Mouse (Mus musculus): Measurements from ENCODE around the gene Prkg1. TPM values are rescaled to one million over a fixed set of nuclear protein-coding genes. Genes with fewer than 3 reads are reported as not detected.
A peak's percentile ranks its signal among the peaks of the same experiment; 100 is the strongest.

Prkg1 gene
- polyA plus RNA-seq, 1 experiment from 2014 or later: 5.7 TPM

DNA sequence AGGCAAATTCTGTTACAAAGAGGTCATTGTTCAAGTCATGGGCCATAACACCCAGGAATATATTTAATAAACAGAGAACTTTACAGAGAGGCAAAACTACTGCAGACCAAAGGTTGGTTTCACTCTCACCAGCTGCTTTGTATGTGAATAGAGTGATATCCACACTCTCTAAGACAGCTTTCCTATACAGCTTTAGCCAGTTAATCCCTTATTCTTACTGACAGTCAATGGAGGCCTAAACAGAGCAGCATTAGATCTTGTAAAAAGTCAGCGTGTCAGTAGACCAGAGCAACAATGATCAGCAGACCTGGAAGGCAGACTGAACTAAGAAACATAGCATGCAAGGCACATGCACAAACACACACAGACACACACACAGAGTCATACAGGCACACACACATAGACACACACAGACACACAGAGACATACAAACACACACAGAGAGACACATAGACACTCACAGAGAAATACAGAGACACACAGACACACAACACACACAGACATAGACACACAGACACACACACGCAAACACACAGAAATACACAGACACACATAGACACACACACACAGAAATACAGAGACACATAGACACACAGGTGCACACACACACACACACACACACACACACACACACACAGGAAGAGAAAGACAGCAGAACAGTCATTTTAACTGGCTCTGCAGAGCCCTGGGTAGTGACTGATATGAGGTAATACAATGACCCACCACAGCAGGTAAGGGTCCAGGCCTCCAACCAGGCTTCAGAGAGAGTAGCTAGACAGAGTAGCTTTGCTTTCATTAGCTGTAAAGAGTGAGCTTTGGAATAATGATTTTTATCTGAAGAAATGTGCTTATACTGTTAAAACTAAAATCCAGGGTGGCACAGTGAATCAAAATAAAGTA is 723.6 kb downstream of the Prkg1 start:
- Histone ChIP-seq H3K9ac (replicated peaks) (no peak overlapping the region), H3K9me3 (no peaks in the 10 kb centered on the region), H3K36me3 (no peaks in the 10 kb centered on the region), H3K4me2 (no peak overlapping the region), H3K27ac (no peak overlapping the region), H3K4me1 (replicated peaks) (no peaks in the 10 kb centered on the region), H3K27me3 (no peaks in the 10 kb centered on the region), H3K4me3 (replicated peaks) (no peak overlapping the region)
- no peak for ATAC-seq (ENCODE audit: insufficient number of reproducible peaks, insufficient read depth, low FRiP score, low TSS enrichment, low read depth)
- WGBS: 89% methylated on average over 2 of the region's 2 CpGs

DNA sequence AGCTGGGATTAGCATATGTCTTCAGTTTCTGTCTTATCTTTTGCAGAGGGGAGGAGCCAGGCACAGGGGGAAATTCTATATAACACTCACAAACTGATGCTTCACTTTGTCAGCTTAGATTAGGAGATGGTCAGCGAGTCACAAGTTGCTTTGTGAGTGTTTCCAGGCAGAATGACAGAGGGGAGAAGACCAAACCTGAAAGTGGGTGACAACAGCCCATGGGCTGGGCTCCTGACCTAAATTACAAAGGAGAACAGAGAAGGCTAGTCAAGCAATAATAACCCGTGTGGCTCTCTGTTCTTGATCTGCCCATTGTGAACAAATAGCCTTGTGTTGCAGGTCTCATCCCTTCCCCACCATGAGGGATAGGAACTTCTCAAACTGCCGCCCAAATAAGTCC is 725.9 kb downstream of the Prkg1 start:
- H3K9ac ChIP-seq (replicated peaks): no peak overlapping the region
- WGBS: 81% methylated on average over 3 of the region's 3 CpGs

DNA sequence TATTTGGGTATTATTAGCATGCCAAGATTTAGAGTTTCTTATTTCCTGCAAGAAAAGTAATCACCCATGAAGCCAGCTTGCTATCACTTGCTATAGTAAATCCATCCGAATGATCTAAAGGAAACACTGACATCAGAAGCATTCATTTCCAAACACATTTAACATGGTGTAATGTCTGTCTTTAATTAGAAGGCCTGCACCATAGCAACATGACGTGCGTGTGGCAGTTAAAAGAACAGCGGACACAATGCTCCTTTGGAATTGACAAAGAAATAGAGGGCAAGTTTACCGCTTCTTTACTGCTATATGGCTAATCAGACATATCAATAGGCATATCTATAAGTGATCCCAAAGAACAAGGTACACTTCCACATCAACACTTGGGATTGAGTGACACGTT is 733.2 kb downstream of the Prkg1 start:
- Histone ChIP-seq H3K36me3 (no peaks in the 10 kb centered on the region), H3K4me3 (replicated peaks) (no peak overlapping the region), H3K27me3 (no peaks in the 10 kb centered on the region), H3K9me3 (no peaks in the 10 kb centered on the region), H3K4me2 (no peak overlapping the region), H3K9ac (replicated peaks) (no peak overlapping the region), H3K27ac (no peak overlapping the region), H3K4me1 (replicated peaks) (no peaks in the 10 kb centered on the region)
- 41% methylated on average over 6 of the region's 6 CpGs for WGBS
- ATAC-seq (ENCODE audit: insufficient number of reproducible peaks, insufficient read depth, low FRiP score, low TSS enrichment, low read depth): no peak

More for the DNA sequence above, 725.9 kb downstream of the Prkg1 start:
- no peaks in the 10 kb centered on the region for H3K9me3 ChIP-seq
- H3K27me3 ChIP-seq: no peaks in the 10 kb centered on the region
- no peaks in the 10 kb centered on the region for H3K4me1 ChIP-seq (replicated peaks)
- no peak overlapping the region for H3K4me3 ChIP-seq (replicated peaks)
- H3K4me2 ChIP-seq: no peak overlapping the region
- no peak for ATAC-seq (ENCODE audit: insufficient number of reproducible peaks, insufficient read depth, low FRiP score, low TSS enrichment, low read depth)
- no peak overlapping the region for H3K27ac ChIP-seq
- H3K36me3 ChIP-seq: no peaks in the 10 kb centered on the region

DNA sequence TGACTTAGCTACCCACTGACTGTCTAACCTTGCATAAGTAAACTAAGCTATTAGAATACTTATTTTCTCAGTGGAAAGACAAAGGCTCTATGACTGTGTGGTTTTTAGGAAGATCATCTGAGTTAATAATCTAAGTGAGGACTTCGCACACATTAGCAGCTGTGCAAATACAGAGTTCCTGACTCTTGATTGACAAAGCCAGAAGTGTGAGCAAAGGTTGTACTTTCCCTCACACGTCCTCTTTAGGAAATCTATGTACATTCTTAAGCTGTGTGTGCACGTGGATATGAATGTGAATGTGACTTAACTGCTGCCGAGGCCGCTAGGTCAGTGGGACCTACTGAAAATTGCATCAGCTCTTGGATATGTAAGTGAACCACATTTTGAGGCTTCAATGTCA is 738.0 kb downstream of the Prkg1 start:
- Histone ChIP-seq H3K4me2 (no peak overlapping the region), H3K9ac (replicated peaks) (no peak overlapping the region), H3K27me3 (no peaks in the 10 kb centered on the region), H3K36me3 (no peaks in the 10 kb centered on the region), H3K4me3 (replicated peaks) (no peak overlapping the region), H3K27ac (no peak overlapping the region), H3K4me1 (replicated peaks) (no peaks in the 10 kb centered on the region), H3K9me3 (no peaks in the 10 kb centered on the region)
- no peak for ATAC-seq (ENCODE audit: insufficient number of reproducible peaks, insufficient read depth, low FRiP score, low TSS enrichment, low read depth)
- 90% methylated on average over 5 of the region's 5 CpGs for WGBS

DNA sequence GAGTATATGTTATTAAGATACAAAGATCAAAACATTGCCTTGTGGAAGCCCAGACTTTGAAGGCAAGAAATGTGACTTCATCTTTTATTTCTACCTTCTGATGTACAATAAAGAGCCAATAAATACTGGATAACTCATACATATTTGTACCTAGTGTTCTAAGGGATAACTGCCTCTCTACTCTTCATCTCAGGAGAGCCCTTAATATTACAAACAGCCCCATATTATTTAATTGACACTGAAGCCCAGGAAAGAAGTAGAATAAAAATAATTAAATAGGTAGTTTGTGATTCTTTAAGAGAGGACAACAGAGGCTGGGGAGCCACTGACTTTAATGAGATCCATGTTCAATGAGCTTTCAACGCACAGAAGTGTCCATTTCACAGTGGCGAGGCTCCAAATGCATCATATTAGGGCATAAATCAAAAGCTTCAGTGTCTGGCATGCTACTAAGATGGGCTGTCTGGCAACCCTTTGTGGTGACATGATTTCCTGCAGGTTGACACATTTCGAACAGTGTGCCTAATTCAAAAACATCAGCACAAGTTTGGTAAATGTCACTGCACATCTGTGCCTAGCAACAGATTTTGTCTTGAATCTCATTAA is 753.2 kb downstream of the Prkg1 start:
- ATAC-seq (ENCODE audit: insufficient number of reproducible peaks, insufficient read depth, low FRiP score, low TSS enrichment, low read depth): no peak
- Histone ChIP-seq H3K4me3 (replicated peaks) (no peak overlapping the region), H3K36me3 (no peaks in the 10 kb centered on the region), H3K4me1 (replicated peaks) (no peaks in the 10 kb centered on the region), H3K9ac (replicated peaks) (no peak overlapping the region), H3K4me2 (no peak overlapping the region), H3K27me3 (no peaks in the 10 kb centered on the region), H3K27ac (no peak overlapping the region), H3K9me3 (no peaks in the 10 kb centered on the region)
- WGBS: 72% methylated on average over 3 of the region's 3 CpGs

DNA sequence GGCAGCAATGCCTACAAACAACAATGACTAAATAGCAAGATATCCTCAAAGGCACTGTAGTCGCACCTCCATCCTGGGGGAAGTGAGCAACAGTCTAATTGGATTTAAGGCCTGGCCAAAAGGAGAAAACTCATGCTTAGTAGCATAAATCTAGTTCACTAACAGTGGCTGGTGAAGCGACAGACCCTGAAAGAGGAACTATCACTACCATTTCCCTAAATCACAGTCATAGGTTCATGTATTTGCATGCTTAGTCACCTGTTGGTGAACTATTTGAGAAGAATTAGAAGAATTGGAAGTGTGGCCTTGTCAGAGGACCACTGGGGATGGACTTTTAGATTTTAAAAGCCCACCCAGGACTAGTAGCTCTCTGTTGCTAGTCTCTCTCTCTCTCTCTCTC is 766.3 kb downstream of the Prkg1 start:
- no peak for ATAC-seq (ENCODE audit: insufficient number of reproducible peaks, insufficient read depth, low FRiP score, low TSS enrichment, low read depth)
- WGBS: 89% methylated on average over 2 of the region's 2 CpGs
- Histone ChIP-seq H3K27me3 (no peaks in the 10 kb centered on the region), H3K9me3 (no peaks in the 10 kb centered on the region), H3K4me2 (no peak overlapping the region), H3K4me3 (replicated peaks) (no peak overlapping the region), H3K9ac (replicated peaks) (no peak overlapping the region), H3K4me1 (replicated peaks) (no peaks in the 10 kb centered on the region), H3K27ac (no peak overlapping the region), H3K36me3 (no peaks in the 10 kb centered on the region)

DNA sequence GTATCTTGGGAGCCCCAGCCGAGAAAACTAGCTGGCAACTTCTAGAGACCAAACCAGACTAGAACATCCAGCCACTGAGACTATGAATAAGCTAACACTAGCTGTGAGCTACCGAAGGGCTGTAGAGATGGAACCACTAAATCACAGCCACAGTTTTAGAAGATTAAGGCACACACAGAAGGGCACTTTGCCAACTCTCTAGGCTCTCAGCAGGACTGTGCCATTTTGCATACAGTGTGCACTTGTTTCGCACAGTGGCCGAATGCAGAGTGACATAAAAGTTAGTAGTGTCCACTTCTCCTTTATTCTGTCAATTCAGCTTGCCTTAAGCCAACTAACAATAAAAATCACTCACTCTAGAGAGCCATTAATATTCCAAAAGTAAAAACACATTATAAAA is 774.4 kb downstream of the Prkg1 start:
- no peaks in the 10 kb centered on the region for H3K9me3 ChIP-seq
- H3K27ac ChIP-seq: no peak overlapping the region
- H3K27me3 ChIP-seq: no peaks in the 10 kb centered on the region
- H3K4me3 ChIP-seq (replicated peaks): no peak overlapping the region
- no peaks in the 10 kb centered on the region for H3K4me1 ChIP-seq (replicated peaks)
- ATAC-seq (ENCODE audit: insufficient number of reproducible peaks, insufficient read depth, low FRiP score, low TSS enrichment, low read depth): no peak
- no peak overlapping the region for H3K9ac ChIP-seq (replicated peaks)
- H3K36me3 ChIP-seq: no peaks in the 10 kb centered on the region
- WGBS: 68% methylated on average over 4 of the region's 4 CpGs
- no peak overlapping the region for H3K4me2 ChIP-seq

DNA sequence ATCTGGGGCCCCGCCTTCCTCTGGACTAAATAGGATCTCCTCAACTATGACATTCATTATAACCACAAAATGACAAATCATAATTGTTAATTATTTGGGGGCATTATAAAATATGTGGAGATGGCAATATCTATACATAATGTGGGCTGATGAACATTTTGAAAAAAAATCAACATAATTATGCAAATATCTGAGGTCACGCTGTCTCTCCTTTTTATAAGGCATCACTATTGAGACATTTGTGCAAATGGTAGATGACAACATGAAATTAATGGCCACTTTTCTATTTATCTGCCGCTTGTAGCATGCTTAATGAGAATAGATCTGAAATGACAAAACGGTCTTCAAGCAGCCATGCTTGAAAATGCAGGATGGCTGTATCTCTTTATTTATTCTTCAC is 782.4 kb downstream of the Prkg1 start:
- 89% methylated on average over 4 of the region's 4 CpGs for WGBS
- no peak overlapping the region for H3K27ac ChIP-seq
- H3K27me3 ChIP-seq: no peaks in the 10 kb centered on the region

DNA sequence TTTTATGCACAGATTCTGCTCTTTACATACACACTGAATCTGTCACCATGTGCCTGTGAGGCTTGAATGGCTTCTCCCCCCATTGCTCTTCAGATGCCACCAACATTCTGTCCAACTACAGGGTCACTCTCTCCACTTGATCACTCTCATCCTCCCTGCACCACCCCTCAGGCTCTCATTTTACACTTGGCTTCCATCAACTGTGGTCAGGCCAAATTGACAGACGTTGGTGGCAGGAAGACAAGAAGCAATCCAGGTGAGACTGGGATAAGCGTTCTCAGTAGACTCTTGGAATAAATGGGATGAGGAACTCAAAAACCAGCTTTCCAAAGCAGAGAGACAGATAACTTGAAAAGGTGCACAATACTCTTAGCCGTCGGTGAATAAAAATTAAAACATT is 786.7 kb downstream of the Prkg1 start:
- no peak overlapping the region for H3K4me2 ChIP-seq
- no peaks in the 10 kb centered on the region for H3K4me1 ChIP-seq (replicated peaks)
- no peak for ATAC-seq (ENCODE audit: insufficient number of reproducible peaks, insufficient read depth, low FRiP score, low TSS enrichment, low read depth)
- no peak overlapping the region for H3K27ac ChIP-seq
- no peak overlapping the region for H3K4me3 ChIP-seq (replicated peaks)
- H3K36me3 ChIP-seq: no peaks in the 10 kb centered on the region
- no peaks in the 10 kb centered on the region for H3K27me3 ChIP-seq
- no peak overlapping the region for H3K9ac ChIP-seq (replicated peaks)
- 82% methylated on average over 4 of the region's 4 CpGs for WGBS
- H3K9me3 ChIP-seq: no peaks in the 10 kb centered on the region

More for the DNA sequence above, 782.4 kb downstream of the Prkg1 start:
- Histone ChIP-seq H3K9me3 (no peaks in the 10 kb centered on the region), H3K36me3 (no peaks in the 10 kb centered on the region), H3K4me1 (replicated peaks) (no peaks in the 10 kb centered on the region), H3K9ac (replicated peaks) (no peak overlapping the region), H3K4me2 (no peak overlapping the region), H3K4me3 (replicated peaks) (no peak overlapping the region)
- ATAC-seq (ENCODE audit: insufficient number of reproducible peaks, insufficient read depth, low FRiP score, low TSS enrichment, low read depth): no peak

DNA sequence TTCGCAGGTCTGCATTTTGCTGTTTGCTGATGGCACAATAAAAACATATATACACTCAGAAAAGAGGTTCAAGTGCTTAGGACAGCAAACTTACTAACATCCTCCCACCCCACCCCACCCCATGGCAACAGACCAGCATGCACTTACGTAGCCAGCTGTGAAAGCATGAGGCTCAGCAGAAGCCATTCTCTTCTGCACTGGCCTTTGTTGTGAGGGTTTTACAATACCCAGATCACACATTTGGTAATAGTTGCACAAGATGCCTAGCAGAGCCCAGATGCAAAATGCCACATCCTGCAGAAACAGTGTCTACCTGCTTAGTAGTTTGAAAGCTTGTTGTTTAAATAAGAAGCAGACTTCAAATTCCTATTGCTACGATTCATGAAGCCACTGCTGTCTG is 814.2 kb downstream of the Prkg1 start:
- Histone ChIP-seq H3K27ac (no peak overlapping the region), H3K27me3 (no peaks in the 10 kb centered on the region), H3K36me3 (no peaks in the 10 kb centered on the region), H3K4me2 (no peak overlapping the region), H3K9me3 (no peaks in the 10 kb centered on the region), H3K4me1 (replicated peaks) (0 out of 2 replicates have a peak, but pooled peaks cover 3% of the 10 kb centered on the region), H3K4me3 (replicated peaks) (no peak overlapping the region), H3K9ac (replicated peaks) (no peak overlapping the region)
- no peak for ATAC-seq (ENCODE audit: insufficient number of reproducible peaks, insufficient read depth, low FRiP score, low TSS enrichment, low read depth)
- 63% methylated on average over 3 of the region's 3 CpGs for WGBS

DNA sequence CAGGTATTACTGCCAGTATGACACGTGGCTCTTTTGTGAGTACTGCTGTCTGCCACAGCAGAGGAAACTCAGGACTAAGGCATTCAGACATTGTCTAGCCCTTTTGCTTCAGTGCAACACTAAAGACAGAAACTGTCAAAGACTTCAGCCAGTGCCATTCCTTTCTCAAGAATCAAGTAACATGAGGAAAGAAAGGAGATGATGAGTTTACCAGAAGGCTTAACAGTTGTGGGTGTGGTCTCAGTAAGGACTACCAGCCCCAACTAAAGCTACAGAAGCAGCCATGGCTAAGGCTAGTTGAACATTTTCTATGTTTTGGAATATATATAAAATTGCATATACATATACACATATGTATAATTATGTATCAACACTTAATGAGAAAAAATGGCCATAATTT is 816.6 kb downstream of the Prkg1 start:
- WGBS: 86% methylated on average over 1 of the region's 1 CpGs
- ATAC-seq (ENCODE audit: insufficient number of reproducible peaks, insufficient read depth, low FRiP score, low TSS enrichment, low read depth): no peak
- Histone ChIP-seq H3K27me3 (no peaks in the 10 kb centered on the region), H3K36me3 (no peaks in the 10 kb centered on the region), H3K9ac (replicated peaks) (no peak overlapping the region), H3K4me3 (replicated peaks) (no peak overlapping the region), H3K4me2 (no peak overlapping the region), H3K27ac (peak overlapping the region; percentile 45; the same call in 1 of the 2 replicates), H3K9me3 (no peaks in the 10 kb centered on the region), H3K4me1 (replicated peaks) (0 out of 2 replicates have a peak, but pooled peaks cover 3% of the 10 kb centered on the region)

All from limb, embryonic 12.5 days (tissue).